Mouse (Mus musculus) olfactory bulb, adult 2 months (tissue): ENCODE results near the gene Lemd2.

Experiments
- CTCF ChIP-seq: fragments of 200-500 bp; IDR thresholded peaks from 2 replicates; pipeline ENCODE4 v1.5.1; 2012; ENCODE audit warnings: low read depth, mild to moderate bottlenecking, low read length, moderate library complexity; ENCODE audit not compliant: insufficient read depth
- POLR2A ChIP-seq: fragments of 200-500 bp; IDR thresholded peaks from 2 replicates; pipeline ENCODE4 v1.6.1; 2012; ENCODE audit warnings: mild to moderate bottlenecking, low read depth, low read length, moderate library complexity; ENCODE audit not compliant: insufficient read depth

DNA sequence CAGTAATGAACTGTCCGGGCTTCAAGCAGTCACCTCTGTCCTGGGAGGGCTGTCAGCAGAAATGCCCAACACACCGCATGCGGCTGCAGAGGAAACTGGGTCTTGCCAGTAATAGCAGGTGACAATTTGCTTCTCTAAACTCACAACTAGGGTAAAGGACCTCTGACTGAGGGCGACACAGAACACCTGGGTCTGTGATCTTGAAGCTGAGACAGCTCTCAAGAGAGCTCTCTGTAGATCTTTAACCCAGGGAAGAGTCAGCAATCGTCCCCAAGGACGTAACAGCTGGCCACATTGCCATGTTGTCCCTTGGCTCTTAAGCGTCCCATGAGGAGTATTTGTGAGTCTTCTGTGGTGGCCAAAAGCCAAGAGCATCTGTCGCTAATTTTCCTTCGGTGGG is 31.8 kb downstream of the Lemd2 start:
- TF ChIP-seq CTCF (no peak), POLR2A (no peak)
